Mouse (Mus musculus): Measurements from ENCODE around the gene Sorl1. TPM values are rescaled to one million over a fixed set of nuclear protein-coding genes. Genes with fewer than 3 reads are reported as not detected.

The Sorl1 gene
- polyA plus RNA-seq, 1 experiment = 32.7 TPM

DNA sequence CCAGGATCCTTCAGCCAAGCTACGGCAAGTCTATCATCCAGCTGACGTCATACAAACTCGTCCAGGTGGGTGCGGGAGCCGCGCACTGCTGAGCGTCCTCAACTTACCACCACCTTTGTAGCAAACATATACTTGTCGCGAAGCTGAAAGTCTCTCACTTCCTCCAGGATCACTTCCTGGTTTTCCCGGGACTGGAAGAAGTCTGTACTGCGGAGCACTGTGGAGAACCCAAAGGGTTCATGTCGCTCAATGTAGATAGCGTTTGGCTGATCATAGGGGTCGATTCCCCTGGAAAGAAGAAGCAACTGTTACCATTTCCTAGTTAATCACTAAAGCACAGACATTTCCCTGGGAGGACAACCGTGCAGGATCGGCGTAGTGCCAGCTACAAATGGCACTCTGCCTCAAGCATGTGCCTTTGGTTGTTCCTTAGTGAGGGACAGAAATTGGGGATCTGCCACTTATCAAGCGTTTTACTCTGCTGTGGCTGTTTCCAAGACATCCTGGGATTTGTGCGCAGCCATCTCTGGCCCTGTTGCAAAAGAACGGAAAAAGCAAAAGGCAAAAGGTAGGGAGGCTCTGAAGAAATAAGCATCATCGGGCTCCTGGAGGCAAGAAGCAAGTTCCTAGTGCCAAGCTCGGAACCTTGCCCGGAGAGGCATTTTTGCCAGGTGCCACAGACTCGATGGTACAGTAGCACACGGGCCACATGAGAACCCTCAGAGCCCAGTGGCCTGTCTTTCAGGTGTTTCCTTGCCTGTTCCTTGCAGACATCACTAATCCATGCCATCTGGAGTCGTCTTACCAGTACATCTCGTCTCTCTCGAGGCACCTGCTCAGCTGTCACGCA, 42.2 kb downstream of the Sorl1 start:
- no peak for TF ChIP-seq CTCF (IDR thresholded peaks at IDR 0.05; ENCODE audit: control insufficient read depth, insufficient read depth, low read length)
- TF ChIP-seq POLR2A (IDR thresholded peaks at IDR 0.05; ENCODE audit: borderline replicate concordance, control insufficient read depth, low read depth, low read length) = no peak
- WGBS = 84% methylated on average over 29 of the region's 29 CpGs
- Histone ChIP-seq H3K4me1 (ENCODE audit: control insufficient read depth, insufficient read depth, low read length) (no peaks in the 10 kb centered on the region; the same call in 1 of the 2 replicates), H3K27ac (ENCODE audit: control insufficient read depth, insufficient read depth, low read depth, low read length, poor library complexity) (no peak overlapping the region), H3K4me3 (replicated peaks; ENCODE audit: control insufficient read depth, low read depth, low read length) (no peak overlapping the region)

- Histone ChIP-seq H3K4me3 (replicated peaks; ENCODE audit: control insufficient read depth, low read depth, low read length) (no peak overlapping the region), H3K27ac (ENCODE audit: control insufficient read depth, insufficient read depth, low read depth, low read length, poor library complexity) (no peak overlapping the region), H3K4me1 (ENCODE audit: control insufficient read depth, insufficient read depth, low read length) (no peaks in the 10 kb centered on the region; the same call in 1 of the 2 replicates)
- WGBS = 85% methylated on average over 9 of the region's 9 CpGs
- TF ChIP-seq POLR2A (IDR thresholded peaks at IDR 0.05; ENCODE audit: borderline replicate concordance, control insufficient read depth, low read depth, low read length) = no peak
- no peak for TF ChIP-seq CTCF (IDR thresholded peaks at IDR 0.05; ENCODE audit: control insufficient read depth, insufficient read depth, low read length)
These were observed 43.4 kb downstream of the Sorl1 start for GRCm38 (mm10) chr9:42080671-42081070.

DNA sequence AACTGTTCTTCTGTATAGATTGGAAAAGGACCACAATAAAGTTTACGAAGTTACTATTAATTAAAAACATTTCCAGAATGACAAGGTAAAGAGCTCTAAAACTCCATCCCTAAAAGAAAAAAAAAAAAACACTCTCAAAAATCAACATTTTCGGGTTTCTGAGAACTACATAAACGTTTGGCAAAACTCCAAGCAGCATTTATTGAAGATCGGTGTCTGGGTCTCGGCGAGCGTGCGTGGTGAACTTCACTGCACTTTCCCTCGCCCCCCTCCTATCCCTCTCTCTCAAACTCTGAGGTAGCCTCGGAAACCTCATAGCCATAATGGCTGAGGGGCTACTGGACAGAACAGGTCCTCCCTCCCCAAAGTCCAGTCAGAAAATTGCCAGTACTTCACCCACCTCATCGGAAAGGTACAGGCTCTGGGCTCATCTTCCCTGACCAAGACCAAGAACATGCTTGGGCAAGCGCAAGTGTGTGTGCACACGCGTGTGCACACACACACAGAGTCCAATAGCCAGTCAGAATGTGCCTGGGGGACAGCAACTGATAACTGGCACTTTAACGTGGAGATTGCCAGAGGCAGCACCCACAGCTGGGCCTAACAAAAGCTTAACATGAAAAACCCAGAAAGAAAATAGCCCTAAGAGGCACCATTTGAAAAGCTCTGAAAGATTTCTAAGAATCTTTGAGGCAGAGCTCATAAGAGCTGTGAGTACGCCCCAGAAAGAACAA, 46.8 kb downstream of the Sorl1 start:
- no peaks in the 10 kb centered on the region for H3K4me1 ChIP-seq (ENCODE audit: control insufficient read depth, insufficient read depth, low read length)
- no peak overlapping the region for H3K27ac ChIP-seq (ENCODE audit: control insufficient read depth, insufficient read depth, low read depth, low read length, poor library complexity)
- no peak for TF ChIP-seq POLR2A (IDR thresholded peaks at IDR 0.05; ENCODE audit: borderline replicate concordance, control insufficient read depth, low read depth, low read length)
- TF ChIP-seq CTCF (IDR thresholded peaks at IDR 0.05; ENCODE audit: control insufficient read depth, insufficient read depth, low read length) = no peak
- H3K4me3 ChIP-seq (replicated peaks; ENCODE audit: control insufficient read depth, low read depth, low read length) = no peak overlapping the region
- WGBS = 86% methylated on average over 16 of the region's 16 CpGs

DNA sequence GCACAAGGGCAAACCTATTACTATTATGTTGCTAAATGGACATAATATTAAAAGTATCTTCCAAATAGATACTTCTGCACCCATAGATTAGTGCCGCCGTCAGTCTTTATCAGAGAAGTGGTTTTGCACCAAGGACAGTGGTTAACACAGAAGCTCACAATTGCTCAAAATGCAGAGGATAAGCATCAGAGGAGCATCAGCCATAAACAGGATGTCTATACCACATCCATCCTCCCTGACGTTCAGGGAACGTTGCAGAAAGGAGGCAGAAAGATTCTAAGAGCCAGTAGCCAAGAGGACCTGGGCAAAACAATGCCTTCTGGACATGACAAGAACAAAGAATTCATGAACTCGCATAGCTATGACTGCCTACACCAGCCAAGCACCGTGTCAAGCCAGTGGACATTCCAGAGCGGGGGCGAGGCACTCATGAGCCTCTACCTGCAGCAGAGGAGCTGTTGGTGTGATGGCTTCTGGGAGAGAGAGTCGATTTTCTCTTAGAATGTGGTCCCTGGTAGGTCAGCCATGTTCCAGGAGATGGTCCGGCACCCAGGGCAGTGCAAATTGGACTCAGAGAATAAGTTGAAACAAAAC, 47.7 kb downstream of the Sorl1 start:
- TF ChIP-seq POLR2A (IDR thresholded peaks at IDR 0.05; ENCODE audit: borderline replicate concordance, control insufficient read depth, low read depth, low read length) (no peak), CTCF (IDR thresholded peaks at IDR 0.05; ENCODE audit: control insufficient read depth, insufficient read depth, low read length) (no peak)
- Histone ChIP-seq H3K4me1 (ENCODE audit: control insufficient read depth, insufficient read depth, low read length) (no peaks in the 10 kb centered on the region), H3K27ac (ENCODE audit: control insufficient read depth, insufficient read depth, low read depth, low read length, poor library complexity) (no peak overlapping the region), H3K4me3 (replicated peaks; ENCODE audit: control insufficient read depth, low read depth, low read length) (no peak overlapping the region)
- 76% methylated on average over 10 of the region's 10 CpGs for WGBS

GRCm38 (mm10) chr9:42075241-42075640, 48.9 kb downstream of the Sorl1 start:
- 73% methylated on average over 2 of the region's 2 CpGs for WGBS
- no peak for TF ChIP-seq CTCF (IDR thresholded peaks at IDR 0.05; ENCODE audit: control insufficient read depth, insufficient read depth, low read length)
- no peak for TF ChIP-seq POLR2A (IDR thresholded peaks at IDR 0.05; ENCODE audit: borderline replicate concordance, control insufficient read depth, low read depth, low read length)

GRCm38 (mm10) chr9:42072010-42072409, 52.1 kb downstream of the Sorl1 start:
- Histone ChIP-seq H3K4me3 (replicated peaks; ENCODE audit: control insufficient read depth, low read depth, low read length) (no peak overlapping the region), H3K27ac (ENCODE audit: control insufficient read depth, insufficient read depth, low read depth, low read length, poor library complexity) (no peak overlapping the region), H3K4me1 (ENCODE audit: control insufficient read depth, insufficient read depth, low read length) (no peaks in the 10 kb centered on the region)
- TF ChIP-seq CTCF (IDR thresholded peaks at IDR 0.05; ENCODE audit: control insufficient read depth, insufficient read depth, low read length) (no peak), POLR2A (IDR thresholded peaks at IDR 0.05; ENCODE audit: borderline replicate concordance, control insufficient read depth, low read depth, low read length) (no peak)
- 79% methylated on average over 4 of the region's 4 CpGs for WGBS

More at GRCm38 (mm10) chr9:42075241-42075640, 48.9 kb downstream of the Sorl1 start:
- Histone ChIP-seq H3K27ac (ENCODE audit: control insufficient read depth, insufficient read depth, low read depth, low read length, poor library complexity) (no peak overlapping the region), H3K4me1 (ENCODE audit: control insufficient read depth, insufficient read depth, low read length) (no peaks in the 10 kb centered on the region), H3K4me3 (replicated peaks; ENCODE audit: control insufficient read depth, low read depth, low read length) (no peak overlapping the region)

- WGBS = 81% methylated on average over 6 of the region's 6 CpGs
- TF ChIP-seq CTCF (IDR thresholded peaks at IDR 0.05; ENCODE audit: control insufficient read depth, insufficient read depth, low read length) = no peak
- TF ChIP-seq POLR2A (IDR thresholded peaks at IDR 0.05; ENCODE audit: borderline replicate concordance, control insufficient read depth, low read depth, low read length) = no peak
- H3K27ac ChIP-seq (ENCODE audit: control insufficient read depth, insufficient read depth, low read depth, low read length, poor library complexity) = no peak overlapping the region
- H3K4me3 ChIP-seq (replicated peaks; ENCODE audit: control insufficient read depth, low read depth, low read length) = no peak overlapping the region
- no peaks in the 10 kb centered on the region for H3K4me1 ChIP-seq (ENCODE audit: control insufficient read depth, insufficient read depth, low read length)
These were observed 53.2 kb downstream of the Sorl1 start for GRCm38 (mm10) chr9:42070856-42071255.

DNA sequence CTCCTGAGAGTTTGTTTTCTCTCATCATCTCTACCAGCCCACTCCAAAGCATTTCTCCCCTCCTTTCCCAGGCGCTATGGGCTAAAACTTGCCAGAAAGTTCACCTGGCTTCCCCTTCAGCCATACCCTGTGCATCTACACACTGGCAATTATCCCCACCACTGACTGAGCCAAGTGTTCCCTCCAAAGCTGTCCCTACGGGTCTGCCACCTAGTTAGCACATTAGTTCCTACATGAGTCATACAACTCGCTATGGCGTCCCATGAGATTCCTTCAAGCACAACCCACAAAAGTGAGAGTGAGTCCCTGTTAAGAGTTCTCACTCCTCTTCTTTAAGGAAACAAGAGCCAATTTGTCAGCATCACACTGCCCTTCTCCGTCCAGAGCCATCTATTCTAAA, 54.6 kb downstream of the Sorl1 start:
- WGBS = 76% methylated on average over 5 of the region's 5 CpGs
- no peak overlapping the region for H3K4me3 ChIP-seq (replicated peaks; ENCODE audit: control insufficient read depth, low read depth, low read length)
- H3K4me1 ChIP-seq (ENCODE audit: control insufficient read depth, insufficient read depth, low read length) = no peaks in the 10 kb centered on the region
- H3K27ac ChIP-seq (ENCODE audit: control insufficient read depth, insufficient read depth, low read depth, low read length, poor library complexity) = no peak overlapping the region
- TF ChIP-seq POLR2A (IDR thresholded peaks at IDR 0.05; ENCODE audit: borderline replicate concordance, control insufficient read depth, low read depth, low read length) (no peak), CTCF (IDR thresholded peaks at IDR 0.05; ENCODE audit: control insufficient read depth, insufficient read depth, low read length) (no peak)

Measured in bone marrow, adult 2 months (tissue).